Mouse (Mus musculus): ENCODE results near the gene Gm6525. TPM values are rescaled to one million over a fixed set of nuclear protein-coding genes. Genes with fewer than 3 reads are reported as not detected.

Gm6525 gene
- polyA plus RNA-seq, 1 experiment from 2014 or later = 0.76 TPM

- WGBS = 87% methylated on average over 4 of the region's 4 CpGs
Observed at GRCm38 (mm10) chr3:84157559-84158350, 16.1 kb upstream of the Gm6525 start.

GRCm38 (mm10) chr3:84165391-84165790, 8.5 kb upstream of the Gm6525 start:
- no peaks in the 10 kb centered on the region for H3K27me3 ChIP-seq (ENCODE audit: control insufficient read depth, insufficient read depth, low read length)
- no peaks in the 10 kb centered on the region for H3K4me1 ChIP-seq (ENCODE audit: control insufficient read depth, insufficient read depth, low read length)
- no peaks in the 10 kb centered on the region for H3K9me3 ChIP-seq (ENCODE audit: control insufficient read depth, low read length)
- H3K27ac ChIP-seq (ENCODE audit: low read depth, low read length) = no peak overlapping the region
- ATAC-seq (ENCODE audit: insufficient read depth, low FRiP score, low TSS enrichment) (no peak), DNase-seq (ENCODE audit: low spot score) (no peak)
- H3K36me3 ChIP-seq (ENCODE audit: control insufficient read depth, insufficient read depth, low read length) = peaks cover 7% of the 10 kb centered on the region; the same call in 1 of the 2 replicates
- no peak overlapping the region for H3K9ac ChIP-seq (ENCODE audit: low read length)
- H3K4me2 ChIP-seq (ENCODE audit: low read depth) = no peak overlapping the region
- WGBS = 91% methylated on average over 3 of the region's 3 CpGs
- no peak overlapping the region for H3K4me3 ChIP-seq (ENCODE audit: low read depth, low read length)

More at GRCm38 (mm10) chr3:84157559-84158350, 16.1 kb upstream of the Gm6525 start:
- Histone ChIP-seq H3K36me3 (ENCODE audit: control insufficient read depth, insufficient read depth, low read length) (no peaks in the 10 kb centered on the region), H3K4me1 (ENCODE audit: control insufficient read depth, insufficient read depth, low read length) (0 out of 2 replicates have a peak, but pooled peaks cover 2% of the 10 kb centered on the region), H3K9me3 (ENCODE audit: control insufficient read depth, low read length) (no peaks in the 10 kb centered on the region), H3K9ac (ENCODE audit: low read length) (no peak overlapping the region), H3K27me3 (ENCODE audit: control insufficient read depth, insufficient read depth, low read length) (no peaks in the 10 kb centered on the region), H3K4me3 (ENCODE audit: low read depth, low read length) (no peak overlapping the region), H3K27ac (ENCODE audit: low read depth, low read length) (no peak overlapping the region), H3K4me2 (ENCODE audit: low read depth) (no peak overlapping the region)
- DNase-seq (ENCODE audit: low spot score) (no peak), ATAC-seq (ENCODE audit: insufficient read depth, low FRiP score, low TSS enrichment) (no peak)

- no peak for DNase-seq (ENCODE audit: low spot score)
- ATAC-seq (ENCODE audit: insufficient read depth, low FRiP score, low TSS enrichment) = no peak
- peaks cover 7% of the 10 kb centered on the region; the same call in 1 of the 2 replicates for H3K36me3 ChIP-seq (ENCODE audit: control insufficient read depth, insufficient read depth, low read length)
- no peaks in the 10 kb centered on the region for H3K4me1 ChIP-seq (ENCODE audit: control insufficient read depth, insufficient read depth, low read length)
- H3K27ac ChIP-seq (ENCODE audit: low read depth, low read length) = no peak overlapping the region
- no peaks in the 10 kb centered on the region for H3K27me3 ChIP-seq (ENCODE audit: control insufficient read depth, insufficient read depth, low read length)
- no peak overlapping the region for H3K9ac ChIP-seq (ENCODE audit: low read length)
- H3K4me2 ChIP-seq (ENCODE audit: low read depth) = no peak overlapping the region
- no peaks in the 10 kb centered on the region for H3K9me3 ChIP-seq (ENCODE audit: control insufficient read depth, low read length)
- no peak overlapping the region for H3K4me3 ChIP-seq (ENCODE audit: low read depth, low read length)
- 91% methylated on average over 5 of the region's 5 CpGs for WGBS
Observed at GRCm38 (mm10) chr3:84166073-84166472, 7.8 kb upstream of the Gm6525 start.

- ATAC-seq (ENCODE audit: insufficient read depth, low FRiP score, low TSS enrichment) (no peak), DNase-seq (ENCODE audit: low spot score) (no peak)
- no peak overlapping the region for H3K4me2 ChIP-seq (ENCODE audit: low read depth)
- H3K27ac ChIP-seq (ENCODE audit: low read depth, low read length) = no peak overlapping the region
- H3K9me3 ChIP-seq (ENCODE audit: control insufficient read depth, low read length) = no peaks in the 10 kb centered on the region
- no peaks in the 10 kb centered on the region for H3K27me3 ChIP-seq (ENCODE audit: control insufficient read depth, insufficient read depth, low read length)
- H3K36me3 ChIP-seq (ENCODE audit: control insufficient read depth, insufficient read depth, low read length) = peaks cover 7% of the 10 kb centered on the region; the same call in 1 of the 2 replicates
- 96% methylated on average over 6 of the region's 6 CpGs for WGBS
- no peaks in the 10 kb centered on the region for H3K4me1 ChIP-seq (ENCODE audit: control insufficient read depth, insufficient read depth, low read length)
- H3K4me3 ChIP-seq (ENCODE audit: low read depth, low read length) = no peak overlapping the region
- H3K9ac ChIP-seq (ENCODE audit: low read length) = no peak overlapping the region
Observed at GRCm38 (mm10) chr3:84168943-84169342, 5.0 kb upstream of the Gm6525 start.

GRCm38 (mm10) chr3:84169393-84170005, 4.4 kb upstream of the Gm6525 start:
- WGBS = 77% methylated on average over 8 of the region's 8 CpGs
- Histone ChIP-seq H3K4me1 (ENCODE audit: control insufficient read depth, insufficient read depth, low read length) (no peaks in the 10 kb centered on the region), H3K4me2 (ENCODE audit: low read depth) (no peak overlapping the region), H3K27me3 (ENCODE audit: control insufficient read depth, insufficient read depth, low read length) (no peaks in the 10 kb centered on the region), H3K9ac (ENCODE audit: low read length) (no peak overlapping the region), H3K9me3 (ENCODE audit: control insufficient read depth, low read length) (no peaks in the 10 kb centered on the region), H3K36me3 (ENCODE audit: control insufficient read depth, insufficient read depth, low read length) (peaks cover 5% of the 10 kb centered on the region), H3K27ac (ENCODE audit: low read depth, low read length) (no peak overlapping the region), H3K4me3 (ENCODE audit: low read depth, low read length) (no peak overlapping the region)
- no peak for ATAC-seq (ENCODE audit: insufficient read depth, low FRiP score, low TSS enrichment)
- DNase-seq (ENCODE audit: low spot score) = no peak

- Histone ChIP-seq H3K4me2 (ENCODE audit: low read depth) (no peak overlapping the region), H3K27me3 (ENCODE audit: control insufficient read depth, insufficient read depth, low read length) (no peaks in the 10 kb centered on the region), H3K9me3 (ENCODE audit: control insufficient read depth, low read length) (no peaks in the 10 kb centered on the region), H3K4me3 (ENCODE audit: low read depth, low read length) (no peak overlapping the region), H3K4me1 (ENCODE audit: control insufficient read depth, insufficient read depth, low read length) (no peaks in the 10 kb centered on the region), H3K9ac (ENCODE audit: low read length) (no peak overlapping the region), H3K36me3 (ENCODE audit: control insufficient read depth, insufficient read depth, low read length) (no peaks in the 10 kb centered on the region; the same call in none of the 2 replicates), H3K27ac (ENCODE audit: low read depth, low read length) (no peak overlapping the region)
- ATAC-seq (ENCODE audit: insufficient read depth, low FRiP score, low TSS enrichment) = no peak
- no peak for DNase-seq (ENCODE audit: low spot score)
- WGBS = 48% methylated on average over 11 of the region's 11 CpGs
Observed at GRCm38 (mm10) chr3:84172406-84172805, 1.5 kb upstream of the Gm6525 start.

GRCm38 (mm10) chr3:84175337-84176315, 1.7 kb downstream of the Gm6525 start:
- H3K4me3 ChIP-seq (ENCODE audit: low read depth, low read length) = no peak overlapping the region
- WGBS = 59% methylated on average over 7 of the region's 7 CpGs
- H3K36me3 ChIP-seq (ENCODE audit: control insufficient read depth, insufficient read depth, low read length) = no peaks in the 10 kb centered on the region; the same call in none of the 2 replicates
- H3K4me2 ChIP-seq (ENCODE audit: low read depth) = no peak overlapping the region
- no peaks in the 10 kb centered on the region for H3K9me3 ChIP-seq (ENCODE audit: control insufficient read depth, low read length)
- no peak overlapping the region for H3K9ac ChIP-seq (ENCODE audit: low read length)
- no peaks in the 10 kb centered on the region for H3K27me3 ChIP-seq (ENCODE audit: control insufficient read depth, insufficient read depth, low read length)
- no peaks in the 10 kb centered on the region for H3K4me1 ChIP-seq (ENCODE audit: control insufficient read depth, insufficient read depth, low read length)
- H3K27ac ChIP-seq (ENCODE audit: low read depth, low read length) = no peak overlapping the region
- peak; percentile 61; the same call in 1 of the 2 replicates for ATAC-seq (ENCODE audit: insufficient read depth, low FRiP score, low TSS enrichment)
- peak; percentile 77 for DNase-seq (ENCODE audit: low spot score)

- Histone ChIP-seq H3K27ac (ENCODE audit: low read depth, low read length) (no peak overlapping the region), H3K4me2 (ENCODE audit: low read depth) (no peak overlapping the region), H3K9ac (ENCODE audit: low read length) (no peak overlapping the region), H3K27me3 (ENCODE audit: control insufficient read depth, insufficient read depth, low read length) (no peaks in the 10 kb centered on the region), H3K4me3 (ENCODE audit: low read depth, low read length) (no peak overlapping the region), H3K9me3 (ENCODE audit: control insufficient read depth, low read length) (no peaks in the 10 kb centered on the region), H3K36me3 (ENCODE audit: control insufficient read depth, insufficient read depth, low read length) (no peaks in the 10 kb centered on the region; the same call in 1 of the 2 replicates), H3K4me1 (ENCODE audit: control insufficient read depth, insufficient read depth, low read length) (0 out of 2 replicates have a peak, but pooled peaks cover 2% of the 10 kb centered on the region)
- DNase-seq (ENCODE audit: low spot score) (no peak), ATAC-seq (ENCODE audit: insufficient read depth, low FRiP score, low TSS enrichment) (no peak)
- WGBS = 84% methylated on average over 2 of the region's 2 CpGs
Observed at GRCm38 (mm10) chr3:84177834-84178233, 3.9 kb downstream of the Gm6525 start.
